In the genomic region with DNA sequence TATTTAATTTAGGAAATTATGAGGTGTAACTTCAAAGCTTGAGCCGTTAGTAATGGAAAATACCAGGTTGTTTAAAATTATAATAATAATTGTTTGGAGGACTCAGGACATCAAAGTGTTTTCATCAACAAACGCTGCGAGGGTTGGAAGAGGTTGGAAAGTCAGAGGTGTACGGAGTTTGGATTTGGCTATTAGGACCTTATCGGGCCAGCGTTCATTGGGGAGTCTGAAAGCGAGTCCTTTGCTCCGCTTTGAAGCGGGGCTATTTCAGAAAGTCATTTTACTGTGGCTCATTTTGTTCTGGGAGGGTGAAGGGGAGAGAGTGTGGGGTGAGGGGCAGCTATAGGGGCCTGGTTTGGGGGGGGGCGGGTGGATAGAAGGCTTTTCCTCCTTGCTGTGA, we compare ENCODE assay signal across 20 mouse cellular contexts. TPM values are rescaled to one million over a fixed set of nuclear protein-coding genes. Genes with fewer than 3 reads are reported as not detected.
DNase-seq lines count a peak whose midpoint lies in the region; ATAC-seq and TF ChIP-seq lines count a peak whose summit lies in the region.
"Had no signal": no experiment of that assay in that cellular context is flagged by ENCODE, and none has a peak within 500 bp of the region (broad histone marks: within the 10 kb centered on the region; RNA-seq: fewer than 3 reads in every experiment).

No protein-coding gene starts in this region.

- ATAC-seq in midbrain, postnatal 0 days (ENCODE audit: low FRiP score), result no peak
- ATAC-seq in embryonic facial prominence, embryonic 14.5 days (ENCODE audit: low read depth), result no peak
- 0 out of 2 replicates have a peak, but pooled peaks have one; percentile 16 for ATAC-seq in hindbrain, embryonic 12.5 days (ENCODE audit: low FRiP score)
- 0 out of 2 replicates have a peak, but pooled peaks have one; percentile 11 for ATAC-seq in limb, embryonic 14.5 days (ENCODE audit: low FRiP score, low read depth)
- ATAC-seq: CD4-positive, CD25-positive, alpha-beta regulatory T cell, adult 4 months; inflammation-experienced regulatory T-cells, adult 6 months had no signal

- no peak for DNase-seq in midbrain, embryonic 10.5 days (ENCODE audit: low spot score)
- DNase-seq in midbrain, postnatal 0 days (ENCODE audit: low spot score), result no peak
- no peak for DNase-seq in embryonic facial prominence, embryonic 14.5 days (ENCODE audit: low spot score)
- DNase-seq in limb, embryonic 14.5 days (ENCODE audit: low spot score), result no peak
- DNase-seq in cerebellum, postnatal 25 days, result no peak
- DNase-seq in thymus, postnatal 36 days, result no peak
- no peak for DNase-seq in frontal cortex, postnatal 36 days (ENCODE audit: low spot score in 2 of 2)
- DNase-seq: adrenal gland, adult 8-10 months; cerebellum, adult 11-12 months; kidney, adult 9 months; lung, adult 18-20 months; lung, postnatal 36 days had no signal

- peaks cover 66% of the 10 kb centered on the region for H3K4me1 ChIP-seq in midbrain, embryonic 10.5 days
- no peaks in the 10 kb centered on the region for H3K4me1 ChIP-seq in midbrain, postnatal 0 days (ENCODE audit: insufficient read depth, low read length)
- H3K4me1 ChIP-seq in embryonic facial prominence, embryonic 14.5 days (ENCODE audit: control insufficient read depth, insufficient read depth, low read length), result peaks cover 14% of the 10 kb centered on the region
- H3K4me1 ChIP-seq in hindbrain, embryonic 12.5 days, result peaks cover 49% of the 10 kb centered on the region
- peaks cover 11% of the 10 kb centered on the region for H3K4me1 ChIP-seq in limb, embryonic 14.5 days (ENCODE audit: control insufficient read depth, insufficient read depth, low read length)

- H3K4me3 ChIP-seq in midbrain, embryonic 10.5 days, result peak overlapping the region; percentile 39
- no peak overlapping the region for H3K4me3 ChIP-seq in midbrain, postnatal 0 days (ENCODE audit: low read depth, low read length)
- H3K4me3 ChIP-seq in embryonic facial prominence, embryonic 14.5 days (ENCODE audit: low read depth, low read length), result peak overlapping the region; percentile 18; the same call in 1 of the 2 replicates
- 0 out of 2 replicates have a peak overlapping the region, but pooled peaks have one; percentile 2 for H3K4me3 ChIP-seq in hindbrain, embryonic 12.5 days
- H3K4me3 ChIP-seq in limb, embryonic 14.5 days (replicated peaks; ENCODE audit: low read length), result no peak overlapping the region

- H3K27ac ChIP-seq in midbrain, embryonic 10.5 days (replicated peaks), result 0 out of 2 replicates have a peak overlapping the region, but pooled peaks have one; percentile 61
- no peak overlapping the region for H3K27ac ChIP-seq in midbrain, postnatal 0 days (ENCODE audit: low read depth, low read length)
- H3K27ac ChIP-seq in embryonic facial prominence, embryonic 14.5 days (replicated peaks; ENCODE audit: low read depth, low read length), result peak overlapping the region; percentile 54; the same call in 1 of the 2 replicates
- peak overlapping the region; percentile 71; the same call in 1 of the 2 replicates for H3K27ac ChIP-seq in hindbrain, embryonic 12.5 days
- no peak overlapping the region for H3K27ac ChIP-seq in limb, embryonic 14.5 days (replicated peaks; ENCODE audit: low read depth, low read length)
- H3K27ac ChIP-seq: heart, embryonic 15.5 days had no signal

- TF ChIP-seq CTCF in midbrain, postnatal 0 days (IDR thresholded peaks at IDR 0.05), result no peak

- 3% methylated on average over 10 of the region's 10 CpGs for WGBS in midbrain, embryonic 10.5 days
- 6% methylated on average over 10 of the region's 10 CpGs for WGBS in midbrain, postnatal 0 days
- WGBS in embryonic facial prominence, embryonic 14.5 days, result 15% methylated on average over 10 of the region's 10 CpGs
- under 1% methylated on average over 10 of the region's 10 CpGs for WGBS in hindbrain, embryonic 12.5 days
- WGBS in limb, embryonic 14.5 days, result 8% methylated on average over 10 of the region's 10 CpGs

- H3K36me3 ChIP-seq in midbrain, embryonic 10.5 days, result no peaks in the 10 kb centered on the region
- H3K36me3 ChIP-seq in midbrain, postnatal 0 days (ENCODE audit: insufficient read depth, low read length), result no peaks in the 10 kb centered on the region
- H3K36me3 ChIP-seq in embryonic facial prominence, embryonic 14.5 days (ENCODE audit: control insufficient read depth, insufficient read depth, low read length), result no peaks in the 10 kb centered on the region
- H3K36me3 ChIP-seq in hindbrain, embryonic 12.5 days, result no peaks in the 10 kb centered on the region
- no peaks in the 10 kb centered on the region for H3K36me3 ChIP-seq in limb, embryonic 14.5 days (ENCODE audit: control insufficient read depth, insufficient read depth, low read length)
- H3K36me3 ChIP-seq: heart, embryonic 15.5 days had no signal

- TF ChIP-seq POLR2A in limb, embryonic 14.5 days (IDR thresholded peaks at IDR 0.05; ENCODE audit: borderline replicate concordance, extremely low read depth, insufficient read depth, insufficient read length), result no peak

- H3K9ac ChIP-seq in midbrain, postnatal 0 days (replicated peaks; ENCODE audit: low read length, poor library complexity, severe bottlenecking), result no peak overlapping the region
- H3K9ac ChIP-seq in embryonic facial prominence, embryonic 14.5 days (ENCODE audit: low read depth, low read length), result no peak overlapping the region
- no peak overlapping the region for H3K9ac ChIP-seq in hindbrain, embryonic 12.5 days
- H3K9ac ChIP-seq in limb, embryonic 14.5 days (ENCODE audit: low read depth, low read length, severe bottlenecking), result no peak overlapping the region
- H3K9ac ChIP-seq: heart, embryonic 15.5 days had no signal

- H3K4me2 ChIP-seq in midbrain, postnatal 0 days (ENCODE audit: low read depth, low read length, poor library complexity, severe bottlenecking), result no peak overlapping the region
- peak overlapping the region; percentile 79 for H3K4me2 ChIP-seq in embryonic facial prominence, embryonic 14.5 days (ENCODE audit: low read depth, low read length)
- H3K4me2 ChIP-seq in hindbrain, embryonic 12.5 days (replicated peaks), result peak overlapping the region; percentile 43
- H3K4me2 ChIP-seq in limb, embryonic 14.5 days (replicated peaks; ENCODE audit: low read depth, low read length, severe bottlenecking), result peak overlapping the region; percentile 44; the same call in 1 of the 2 replicates

- H3K27me3 ChIP-seq in midbrain, embryonic 10.5 days (ENCODE audit: low read depth, poor library complexity, severe bottlenecking), result peaks cover 100% of the 10 kb centered on the region
- peaks cover 66% of the 10 kb centered on the region for H3K27me3 ChIP-seq in midbrain, postnatal 0 days (ENCODE audit: insufficient read depth, low read length)
- peaks cover 78% of the 10 kb centered on the region for H3K27me3 ChIP-seq in embryonic facial prominence, embryonic 14.5 days (replicated peaks; ENCODE audit: control insufficient read depth, insufficient read depth, low read length)
- peaks cover 82% of the 10 kb centered on the region for H3K27me3 ChIP-seq in hindbrain, embryonic 12.5 days
- H3K27me3 ChIP-seq in limb, embryonic 14.5 days (ENCODE audit: control insufficient read depth, insufficient read depth, low read length), result peaks cover 60% of the 10 kb centered on the region

- no peaks in the 10 kb centered on the region for H3K9me3 ChIP-seq in midbrain, embryonic 10.5 days (replicated peaks)
- no peaks in the 10 kb centered on the region for H3K9me3 ChIP-seq in midbrain, postnatal 0 days (ENCODE audit: low read length)
- H3K9me3 ChIP-seq in embryonic facial prominence, embryonic 14.5 days (ENCODE audit: control insufficient read depth, low read length), result no peaks in the 10 kb centered on the region
- no peaks in the 10 kb centered on the region for H3K9me3 ChIP-seq in hindbrain, embryonic 12.5 days (replicated peaks)
- H3K9me3 ChIP-seq in limb, embryonic 14.5 days (ENCODE audit: control insufficient read depth, low read length), result no peaks in the 10 kb centered on the region
- H3K9me3 ChIP-seq: heart, embryonic 15.5 days had no signal

RNA-seq across cellular contexts. Expression of a gene that starts 8.9 kb away (rescaled TPM):
- 18.3 and 23.2 TPM in 2 replicates for polyA plus RNA-seq in midbrain, embryonic 10.5 days (2016; fragmentation: Nextera tagmentation; extraction: Ambion mirVana)
- 0.71 and 2.2 TPM in 2 replicates for total RNA-seq in midbrain, postnatal 0 days (2014; rRNA removed)
- 0.23 and 0.39 TPM in 2 replicates for polyA plus RNA-seq in midbrain, postnatal 0 days (2015; fragmentation: Nextera tagmentation; extraction: Ambion mirVana)
- polyA plus RNA-seq in embryonic facial prominence, embryonic 14.5 days (2014; fragmentation: Nextera tagmentation; extraction: Ambion mirVana), result 11.5 and 11.6 TPM in 2 replicates
- 60.3 and 65.2 TPM in 2 replicates for polyA plus RNA-seq in hindbrain, embryonic 12.5 days (2016; fragmentation: Nextera tagmentation; extraction: Ambion mirVana)
- 17.5 and 18.2 TPM in 2 replicates for polyA plus RNA-seq in limb, embryonic 14.5 days (2012; rRNA removed)
- polyA plus RNA-seq in limb, embryonic 14.5 days (2014; fragmentation: Nextera tagmentation; extraction: Ambion mirVana), result 19.4 and 28.3 TPM in 2 replicates
- total RNA-seq: common myeloid progenitor, adult 5-6 weeks; gastrocnemius, adult 18-20 months; MEL had no signal
- polyA plus RNA-seq: CD4-positive, CD25-positive, alpha-beta regulatory T cell, adult 4 months; large intestine, adult 2 months had no signal

Comparison
In these comparisons a context has a peak if more than half of its experiments do, and no peak if none do; other contexts are left out.
1. H3K27ac ChIP-seq: peak in midbrain, embryonic 10.5 days (single experiment), embryonic facial prominence, embryonic 14.5 days (single experiment) and hindbrain, embryonic 12.5 days (single experiment); none in midbrain, postnatal 0 days (single experiment) and limb, embryonic 14.5 days (single experiment).
2. H3K4me3 ChIP-seq: peak in midbrain, embryonic 10.5 days (single experiment), embryonic facial prominence, embryonic 14.5 days (single experiment) and hindbrain, embryonic 12.5 days (single experiment); none in midbrain, postnatal 0 days (single experiment) and limb, embryonic 14.5 days (single experiment).
3. ATAC-seq: peak in hindbrain, embryonic 12.5 days (single experiment) and limb, embryonic 14.5 days (single experiment); none in midbrain, postnatal 0 days (single experiment) and embryonic facial prominence, embryonic 14.5 days (single experiment).